Mouse (Mus musculus): ENCODE results near the gene Smarcb1.
"Not testable (repeated sequence)": the region's sequence is repeated elsewhere in the genome, so short reads cannot be mapped to it uniquely, and the experiment has no call there.

Gene Smarcb1

DNA sequence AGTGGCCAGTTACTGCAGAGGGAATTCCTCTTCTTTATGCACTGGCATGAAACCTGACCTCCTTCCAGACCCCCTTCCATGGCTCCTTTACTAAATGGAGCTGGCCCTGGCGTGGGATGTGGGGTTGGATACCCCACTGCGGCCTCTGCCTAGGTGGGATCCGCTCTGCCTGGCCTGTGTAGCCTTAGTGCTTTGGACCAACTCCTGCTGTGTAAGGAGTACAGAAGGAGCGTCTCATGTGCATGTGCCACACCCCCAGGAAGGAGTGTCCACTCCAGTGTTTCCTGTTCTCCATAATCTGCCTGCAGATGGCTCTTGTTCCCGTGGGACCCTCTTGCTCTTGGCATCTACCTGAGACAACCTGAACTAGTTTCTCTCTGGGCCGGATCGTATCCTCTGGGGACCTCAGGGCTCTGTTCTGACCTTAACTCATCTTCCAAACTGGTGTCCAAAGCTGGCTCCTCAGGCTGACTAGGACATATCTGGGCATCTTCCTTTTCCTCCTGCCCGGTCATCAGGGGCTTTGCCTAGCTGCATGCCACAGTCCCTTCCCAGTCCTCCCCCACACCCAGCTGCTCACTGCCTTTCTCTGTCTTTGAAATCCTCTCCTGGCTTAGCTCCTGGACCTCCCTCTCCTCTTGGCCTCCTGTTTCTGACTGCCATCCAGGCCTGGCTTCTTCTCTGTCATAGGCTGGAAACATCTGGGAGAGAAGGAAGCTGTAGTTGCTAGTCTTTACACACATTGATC is 31.8 kb downstream of the Smarcb1 start:
- DNase-seq (ENCODE audit: low spot score in 2 of 2) = no peak

DNA sequence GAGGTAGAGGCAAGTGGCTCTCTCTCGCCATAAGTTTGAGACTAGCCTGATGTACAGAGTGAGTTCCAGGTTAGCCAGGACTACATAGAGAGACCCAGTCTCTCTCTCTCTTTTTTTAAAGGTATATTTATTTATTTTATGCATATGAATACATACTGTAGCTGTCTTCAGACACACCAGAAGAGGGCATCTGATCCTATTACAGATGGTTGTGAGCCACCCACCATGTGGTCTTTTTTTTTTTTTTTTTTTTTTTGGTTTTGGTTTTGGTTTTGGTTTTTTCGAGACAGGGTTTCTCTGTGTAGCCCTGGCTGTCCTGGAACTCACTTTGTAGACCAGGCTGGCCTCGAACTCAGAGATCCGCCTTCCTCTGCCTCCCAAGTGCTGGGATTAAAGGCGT is 33.9 kb downstream of the Smarcb1 start:
- not testable (repeated sequence) for DNase-seq (ENCODE audit: low spot score in 2 of 2)

DNA sequence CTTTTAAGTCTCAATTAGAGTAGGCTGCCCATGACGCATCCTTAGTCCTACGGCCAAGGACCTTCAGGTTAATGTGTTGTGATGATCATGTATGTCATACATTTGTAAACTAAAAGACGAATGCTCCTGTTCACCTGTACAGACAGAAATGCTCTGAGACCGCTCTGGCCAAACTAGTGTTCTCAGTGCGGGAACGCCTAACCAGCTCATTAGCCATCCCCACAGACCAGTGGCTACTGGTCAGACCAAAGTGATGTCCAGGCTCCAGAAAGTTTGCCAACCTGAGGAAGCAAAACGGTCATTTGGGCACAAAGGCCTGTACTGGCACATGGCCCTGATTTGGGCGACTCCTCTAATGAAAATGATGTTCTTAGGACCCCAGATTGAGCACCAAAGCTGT is 36.7 kb downstream of the Smarcb1 start:
- no peak for DNase-seq (ENCODE audit: low spot score in 2 of 2)

- DNase-seq (ENCODE audit: low spot score in 2 of 2) = peak; percentile 73 to 81
Measured at GRCm38 (mm10) chr10:75883232-75883552, 38.2 kb downstream of the Smarcb1 start.

DNA sequence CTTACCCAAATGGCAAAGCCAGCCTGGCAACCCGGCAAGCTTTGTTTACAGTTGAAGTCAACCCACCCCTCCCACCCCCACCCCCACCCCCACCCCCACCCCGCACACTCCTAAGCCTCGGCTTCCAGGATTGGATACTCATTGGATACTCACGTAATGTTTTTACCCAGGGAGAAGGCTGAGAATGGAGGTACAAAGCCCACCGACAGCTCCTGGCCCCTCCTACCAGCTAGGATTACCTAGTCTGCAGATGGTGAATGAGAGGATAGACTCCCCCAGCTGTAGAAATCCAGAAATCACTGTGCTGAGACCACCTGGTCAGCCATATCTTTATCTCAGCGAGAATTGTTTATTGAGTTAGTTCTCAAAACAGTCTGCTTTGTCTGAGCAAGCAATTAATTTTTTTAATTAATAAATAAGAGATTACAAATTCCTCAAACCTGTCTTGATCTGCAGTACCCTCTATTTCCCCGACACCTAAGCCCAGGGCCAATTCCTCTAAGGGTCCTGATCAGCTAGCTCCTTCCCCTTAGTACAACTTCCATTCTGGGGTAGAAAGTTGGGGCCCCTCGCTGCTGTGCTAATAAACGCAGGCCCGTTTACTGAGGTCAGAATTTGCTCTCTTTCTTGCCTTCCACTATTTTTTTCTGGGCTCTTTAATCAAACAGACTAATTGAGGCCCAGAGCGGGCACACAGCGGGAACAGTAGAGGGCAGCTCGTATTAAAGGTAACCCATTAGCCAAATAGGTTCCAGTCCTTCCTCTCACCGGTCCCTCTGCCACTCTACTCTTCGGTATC is 38.8 kb downstream of the Smarcb1 start:
- no peak for DNase-seq (ENCODE audit: low spot score in 2 of 2)

DNA sequence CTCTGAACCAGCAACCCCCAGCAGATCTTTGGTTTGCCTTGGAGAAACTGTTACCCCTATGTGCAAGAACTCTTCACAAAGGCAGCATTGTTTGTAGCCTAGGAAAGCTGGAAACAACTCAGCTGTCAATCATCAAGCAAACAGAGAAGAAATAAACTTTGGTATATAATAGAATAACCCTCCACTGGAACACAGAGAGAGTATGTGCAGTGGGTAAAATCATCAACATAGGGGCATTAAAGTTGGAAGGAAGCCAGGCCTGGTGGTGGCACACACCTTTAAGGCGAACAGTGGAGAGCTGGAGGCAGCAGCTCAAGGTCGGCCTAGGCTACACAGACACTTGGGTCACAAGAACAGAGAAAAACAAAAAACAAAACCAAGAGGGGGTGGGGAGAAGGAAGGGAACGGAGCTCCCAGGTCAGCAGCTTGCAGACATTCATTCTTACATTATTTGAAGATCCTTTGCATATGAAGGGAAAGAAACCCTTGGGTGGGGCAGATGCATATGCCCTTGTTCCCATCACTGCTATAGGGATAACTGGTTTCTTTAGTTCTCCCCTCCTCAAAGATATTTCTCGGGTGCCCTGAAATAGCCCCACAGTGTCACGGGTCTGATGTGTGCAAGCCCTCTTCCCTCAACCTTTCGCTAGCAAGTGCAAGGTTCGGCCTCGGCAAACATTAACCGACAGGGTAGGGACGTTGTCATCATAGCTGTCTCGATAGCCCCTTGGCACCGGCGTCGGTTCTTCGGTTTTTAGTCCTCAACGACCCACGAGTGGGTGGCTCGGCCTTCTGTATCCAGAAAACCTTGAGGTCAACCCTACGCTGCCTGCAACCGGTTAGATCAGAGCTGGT is 39.6 kb downstream of the Smarcb1 start:
- no peak for DNase-seq (ENCODE audit: low spot score in 2 of 2)

GRCm38 (mm10) chr10:75880771-75881577 is 40.4 kb downstream of the Smarcb1 start:
- no peak for DNase-seq (ENCODE audit: low spot score in 2 of 2)

DNA sequence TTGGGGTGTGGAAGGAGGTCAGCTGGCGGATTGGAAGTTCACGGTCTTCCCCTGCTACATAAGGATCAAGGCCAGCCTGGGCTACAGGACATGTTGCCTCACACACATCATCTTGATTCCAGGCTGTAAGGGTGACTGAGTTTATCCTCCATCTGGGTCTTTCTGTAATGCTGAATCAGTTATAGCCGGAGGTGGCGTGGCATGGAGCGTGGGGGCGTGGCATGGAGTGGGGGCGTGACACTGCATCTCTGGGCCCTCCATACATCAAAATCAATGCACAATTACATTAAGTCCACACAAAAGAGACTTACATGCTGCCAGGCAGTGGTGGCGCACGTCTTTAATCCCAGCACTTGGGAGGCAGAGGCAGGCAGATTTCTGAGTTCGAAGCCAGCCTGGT is 41.1 kb downstream of the Smarcb1 start:
- DNase-seq (ENCODE audit: low spot score in 2 of 2) = no peak

DNA sequence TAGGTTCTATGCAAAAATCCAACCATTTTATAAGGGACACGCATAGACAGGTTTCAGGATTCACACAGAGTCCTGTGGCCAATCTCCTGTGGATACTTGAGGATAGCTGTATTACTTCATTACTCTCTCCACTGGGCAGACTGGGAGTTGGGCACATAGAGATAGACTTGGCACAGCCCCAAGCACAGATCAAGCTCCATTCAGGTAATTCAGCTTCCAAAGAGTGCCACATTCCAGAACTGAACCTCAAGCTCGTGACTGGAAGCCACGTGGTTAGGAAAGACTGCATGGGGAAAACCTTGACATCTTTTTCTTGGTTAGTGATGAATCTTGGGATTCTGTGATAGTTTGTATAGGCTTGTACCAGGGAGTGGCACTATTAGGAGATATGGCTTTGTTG is 42.6 kb downstream of the Smarcb1 start:
- no peak for DNase-seq (ENCODE audit: low spot score in 2 of 2)

GRCm38 (mm10) chr10:75873543-75874170 is 47.8 kb downstream of the Smarcb1 start:
- DNase-seq (ENCODE audit: low spot score in 2 of 2) = no peak

GRCm38 (mm10) chr10:75872915-75873542 is 48.4 kb downstream of the Smarcb1 start:
- peak; percentile 55 to 67 for DNase-seq (ENCODE audit: low spot score in 2 of 2)

DNA sequence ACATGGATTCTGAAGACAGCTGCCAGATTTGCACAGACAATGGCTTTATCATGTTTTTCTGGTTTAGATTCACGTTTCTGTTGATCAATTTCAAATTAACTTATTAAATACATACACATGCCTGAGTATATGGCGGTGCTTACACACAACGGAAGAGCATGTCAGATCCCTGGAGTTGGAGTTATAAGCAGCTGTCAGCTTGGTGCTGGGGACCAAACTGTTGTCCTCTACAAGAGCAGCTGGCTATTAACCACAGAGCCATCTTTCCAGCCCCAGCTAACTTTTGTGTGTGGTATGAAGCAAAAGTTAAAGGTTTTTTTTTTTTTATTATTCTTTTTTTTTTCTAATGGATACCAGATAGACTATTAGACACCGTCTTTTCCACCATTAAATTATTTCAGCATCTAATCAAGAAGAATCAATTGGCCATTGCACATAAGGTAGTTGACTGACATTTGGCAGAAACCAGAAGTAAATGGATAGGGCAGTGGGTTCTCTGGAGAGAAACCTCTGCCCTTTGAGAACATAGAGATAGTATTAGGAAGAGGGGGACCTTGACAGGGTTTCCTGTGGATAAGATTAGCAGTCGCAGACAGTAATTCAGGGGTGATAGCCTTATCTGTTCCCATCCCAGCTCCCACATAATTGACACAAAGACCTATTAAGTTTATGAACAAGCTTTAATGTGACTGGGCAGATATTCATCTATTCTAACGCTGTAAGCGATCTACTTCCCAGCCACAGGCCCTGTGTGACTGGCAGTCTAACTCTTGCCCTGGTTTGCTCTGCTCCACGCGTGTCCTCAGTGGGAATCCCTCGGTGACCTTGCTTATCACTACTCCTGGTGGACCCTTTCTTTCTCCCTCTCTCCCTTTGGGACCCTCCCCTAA is 49.1 kb downstream of the Smarcb1 start:
- no peak for DNase-seq (ENCODE audit: low spot score in 2 of 2)

- DNase-seq (ENCODE audit: low spot score in 2 of 2) = no peak
Measured at GRCm38 (mm10) chr10:75861587-75861986, 59.8 kb downstream of the Smarcb1 start.

DNA sequence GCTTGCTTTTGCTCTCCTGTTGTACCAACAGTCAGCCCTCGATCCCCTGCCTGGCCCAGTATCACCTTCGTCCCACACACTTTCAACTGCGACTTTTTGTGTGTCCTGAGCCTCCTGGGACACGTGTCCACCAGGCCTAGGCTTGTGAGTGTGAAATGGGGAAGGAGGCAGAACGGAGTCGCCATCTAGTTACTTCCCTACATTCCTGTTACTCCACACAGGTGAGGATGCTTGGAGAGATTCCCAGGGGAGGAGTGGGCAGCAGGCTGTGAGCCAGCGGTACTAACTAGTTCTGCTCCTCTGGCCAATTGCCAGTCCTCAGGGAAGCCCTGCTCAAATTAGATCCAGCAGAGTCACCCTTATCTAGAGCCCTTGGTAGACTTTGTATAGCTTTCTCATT is 60.7 kb downstream of the Smarcb1 start:
- DNase-seq (ENCODE audit: low spot score in 2 of 2) = no peak

DNA sequence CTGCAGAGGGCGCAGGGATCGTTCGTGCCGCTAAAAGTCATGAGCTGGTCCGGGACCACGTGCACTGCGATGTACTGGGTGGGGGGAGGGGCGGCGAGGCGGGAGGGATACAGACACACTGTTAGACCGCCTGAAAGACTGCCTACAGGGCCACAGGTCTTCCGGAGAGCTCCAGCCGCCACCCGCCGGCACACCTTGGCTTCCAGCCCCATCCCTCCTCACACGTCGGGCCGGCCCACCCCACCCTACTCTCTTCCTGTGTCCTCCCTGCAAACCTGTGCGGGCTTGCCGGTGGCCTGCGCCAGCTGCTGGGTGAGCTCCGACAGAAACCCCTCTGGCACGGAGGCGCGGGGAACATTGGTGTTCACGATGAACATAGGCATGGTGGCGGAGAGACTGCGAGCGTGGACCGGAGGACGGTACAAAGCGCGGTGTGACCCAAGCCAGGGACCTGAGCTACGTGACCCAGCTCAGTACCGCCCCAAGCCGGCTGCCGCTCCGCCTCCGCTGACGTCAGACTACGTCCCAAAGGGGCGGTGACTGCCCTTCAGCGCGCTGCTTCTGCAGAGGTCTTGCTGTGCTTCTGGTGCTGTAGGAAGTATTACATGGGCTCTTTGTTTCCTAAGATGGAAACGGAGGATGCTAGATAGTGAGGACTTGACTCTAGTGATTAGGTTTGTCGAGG is 61.5 kb downstream of the Smarcb1 start, which contains the start of gene Mif:
Gene Mif (minus strand): TSS at position 455 of the 685 bp plus-strand sequence.
- DNase-seq (ENCODE audit: low spot score in 2 of 2) = peak; percentile 72 to 78

DNA sequence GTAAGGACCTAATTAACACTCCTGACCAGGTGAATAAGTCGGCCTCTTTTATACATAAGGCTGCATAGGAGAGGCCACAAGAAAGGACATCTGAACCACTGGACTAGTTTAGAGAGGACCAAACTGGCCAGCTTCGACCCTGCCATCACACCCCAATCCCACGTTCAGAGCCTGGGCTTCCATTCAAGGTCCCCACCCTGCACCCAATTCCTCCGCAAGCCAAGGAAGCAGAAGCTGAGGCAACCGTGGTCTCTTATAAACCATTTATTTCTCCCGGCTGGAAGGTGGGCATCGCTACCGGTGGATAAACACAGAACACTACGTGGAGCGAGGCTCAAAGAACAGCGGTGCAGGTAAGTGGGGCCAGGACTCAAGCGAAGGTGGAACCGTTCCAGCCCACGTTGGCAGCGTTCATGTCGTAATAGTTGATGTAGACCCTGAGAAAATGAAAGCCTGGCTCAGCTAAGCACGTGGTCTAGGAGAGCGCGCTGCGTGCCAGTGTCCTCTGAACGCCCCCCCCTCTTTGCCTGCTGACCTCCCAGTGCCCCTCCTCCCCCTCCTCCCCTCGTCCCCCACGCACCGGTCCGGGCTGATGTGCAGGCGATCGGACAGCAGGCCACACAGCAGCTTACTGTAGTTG is 62.2 kb downstream of the Smarcb1 start:
- peak; percentile 37 to 38 for DNase-seq (ENCODE audit: low spot score in 2 of 2)

GRCm38 (mm10) chr10:75857598-75857997 is 63.8 kb downstream of the Smarcb1 start:
- DNase-seq (ENCODE audit: low spot score in 2 of 2) = no peak

DNA sequence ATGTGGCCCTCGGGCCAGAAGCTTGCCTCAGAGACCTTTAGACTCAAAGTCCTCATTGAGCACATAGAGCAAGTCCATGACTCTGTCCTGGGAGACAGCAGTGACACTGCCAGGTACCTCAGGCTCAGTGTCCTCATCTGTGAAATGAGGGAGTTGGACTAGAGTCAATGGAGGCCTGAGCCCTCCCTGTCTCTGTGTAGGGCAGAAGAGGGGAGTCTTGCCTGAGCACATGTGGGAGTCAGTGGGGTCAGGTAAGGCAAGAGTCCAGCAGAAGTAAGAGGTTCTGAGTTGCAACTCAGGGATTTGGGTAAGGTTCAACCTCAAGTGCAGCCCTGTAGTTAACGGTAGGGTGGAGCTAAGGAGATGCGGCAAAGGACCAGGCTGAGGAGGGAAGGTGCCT is 64.4 kb downstream of the Smarcb1 start:
- no peak for DNase-seq (ENCODE audit: low spot score in 2 of 2)

All from frontal cortex, postnatal 14 days (tissue).